Comparison of ENCODE assay signal across 8 mouse cellular contexts in genomic region chrX:73922550-73922882, GRCm38 (mm10). TPM values are rescaled to one million over a fixed set of nuclear protein-coding genes. Genes with fewer than 3 reads are reported as not detected.
A peak's percentile ranks its signal among the peaks of the same experiment; 100 is the strongest.
DNase-seq lines count a peak whose midpoint lies in the region; ATAC-seq and TF ChIP-seq lines count a peak whose summit lies in the region.

No protein-coding gene starts in this region.

- DNase-seq in kidney, postnatal 0 days (ENCODE audit: low spot score) = no peak
- no peak for DNase-seq in kidney, postnatal 36 days
- DNase-seq in embryonic facial prominence, embryonic 14.5 days (ENCODE audit: low spot score) = peak; percentile 10
- no peak for DNase-seq in limb, embryonic 14.5 days (ENCODE audit: low spot score)
- DNase-seq in adrenal gland, postnatal 25 days = no peak
- no peak for DNase-seq in kidney, postnatal 4 days
- no peak for DNase-seq in urinary bladder, adult 2 months (ENCODE audit: low spot score)

- H3K4me2 ChIP-seq in kidney, postnatal 0 days (ENCODE audit: low read length) = peak overlapping the region; percentile 63
- H3K4me2 ChIP-seq in embryonic facial prominence, embryonic 14.5 days (ENCODE audit: low read depth, low read length) = peak overlapping the region; percentile 68
- peak overlapping the region; percentile 59 for H3K4me2 ChIP-seq in limb, embryonic 14.5 days (replicated peaks; ENCODE audit: low read depth, low read length, severe bottlenecking)
- H3K4me2 ChIP-seq in stomach, embryonic 16.5 days (ENCODE audit: low read depth, low read length) = peak overlapping the region; percentile 72

- H3K36me3 ChIP-seq in kidney, postnatal 0 days (ENCODE audit: insufficient read depth, low read length) = no peaks in the 10 kb centered on the region
- H3K36me3 ChIP-seq in embryonic facial prominence, embryonic 14.5 days (ENCODE audit: control insufficient read depth, insufficient read depth, low read length) = peaks cover 15% of the 10 kb centered on the region; the same call in 1 of the 2 replicates
- peaks cover 21% of the 10 kb centered on the region for H3K36me3 ChIP-seq in limb, embryonic 14.5 days (ENCODE audit: control insufficient read depth, insufficient read depth, low read length)
- H3K36me3 ChIP-seq in stomach, embryonic 16.5 days (ENCODE audit: control insufficient read depth, insufficient read depth, low read length) = no peaks in the 10 kb centered on the region

- no peaks in the 10 kb centered on the region for H3K9me3 ChIP-seq in kidney, postnatal 0 days (replicated peaks; ENCODE audit: low read length)
- H3K9me3 ChIP-seq in embryonic facial prominence, embryonic 14.5 days (ENCODE audit: control insufficient read depth, low read length) = no peaks in the 10 kb centered on the region
- H3K9me3 ChIP-seq in limb, embryonic 14.5 days (ENCODE audit: control insufficient read depth, low read length) = no peaks in the 10 kb centered on the region
- H3K9me3 ChIP-seq in stomach, embryonic 16.5 days (replicated peaks; ENCODE audit: control insufficient read depth, low read length) = no peaks in the 10 kb centered on the region

- H3K27me3 ChIP-seq in kidney, postnatal 0 days (ENCODE audit: insufficient read depth, low read length) = no peaks in the 10 kb centered on the region
- no peaks in the 10 kb centered on the region for H3K27me3 ChIP-seq in embryonic facial prominence, embryonic 14.5 days (replicated peaks; ENCODE audit: control insufficient read depth, insufficient read depth, low read length)
- no peaks in the 10 kb centered on the region for H3K27me3 ChIP-seq in limb, embryonic 14.5 days (ENCODE audit: control insufficient read depth, insufficient read depth, low read length)
- H3K27me3 ChIP-seq in stomach, embryonic 16.5 days (ENCODE audit: control insufficient read depth, insufficient read depth, low read length) = no peaks in the 10 kb centered on the region

- no peak for TF ChIP-seq CTCF in kidney, postnatal 0 days (IDR thresholded peaks at IDR 0.05; ENCODE audit: low read depth)

- no peak overlapping the region for H3K9ac ChIP-seq in kidney, postnatal 0 days (ENCODE audit: low read depth, low read length)
- H3K9ac ChIP-seq in embryonic facial prominence, embryonic 14.5 days (ENCODE audit: low read depth, low read length) = peak overlapping the region; percentile 73
- no peak overlapping the region; the same call in 1 of the 2 replicates for H3K9ac ChIP-seq in limb, embryonic 14.5 days (ENCODE audit: low read depth, low read length, severe bottlenecking)
- H3K9ac ChIP-seq in stomach, embryonic 16.5 days (ENCODE audit: low read length) = peak overlapping the region; percentile 74

- H3K4me1 ChIP-seq in kidney, postnatal 0 days (replicated peaks; ENCODE audit: insufficient read depth, low read length) = no peaks in the 10 kb centered on the region
- H3K4me1 ChIP-seq in embryonic facial prominence, embryonic 14.5 days (ENCODE audit: control insufficient read depth, insufficient read depth, low read length) = no peaks in the 10 kb centered on the region
- H3K4me1 ChIP-seq in limb, embryonic 14.5 days (ENCODE audit: control insufficient read depth, insufficient read depth, low read length) = no peaks in the 10 kb centered on the region
- H3K4me1 ChIP-seq in stomach, embryonic 16.5 days (ENCODE audit: control insufficient read depth, insufficient read depth, low read length) = no peaks in the 10 kb centered on the region

- no peak for ATAC-seq in kidney, postnatal 0 days (replicated peaks; ENCODE audit: low FRiP score, low read depth)
- ATAC-seq in embryonic facial prominence, embryonic 14.5 days (ENCODE audit: low read depth) = no peak
- ATAC-seq in limb, embryonic 14.5 days (ENCODE audit: low FRiP score, low read depth) = no peak
- no peak for ATAC-seq in stomach, embryonic 16.5 days (ENCODE audit: insufficient read depth, low FRiP score)

- TF ChIP-seq POLR2A in limb, embryonic 14.5 days (IDR thresholded peaks at IDR 0.05; ENCODE audit: borderline replicate concordance, extremely low read depth, insufficient read depth, insufficient read length) = no peak

- H3K4me3 ChIP-seq in kidney, postnatal 0 days (replicated peaks; ENCODE audit: low read depth, low read length) = peak overlapping the region; percentile 50
- H3K4me3 ChIP-seq in embryonic facial prominence, embryonic 14.5 days (ENCODE audit: low read depth, low read length) = peak overlapping the region; percentile 59
- H3K4me3 ChIP-seq in limb, embryonic 14.5 days (replicated peaks; ENCODE audit: low read length) = peak overlapping the region; percentile 52
- peak overlapping the region; percentile 60 for H3K4me3 ChIP-seq in stomach, embryonic 16.5 days (replicated peaks; ENCODE audit: low read length)

- WGBS in kidney, postnatal 0 days = 78% methylated on average over 8 of the region's 8 CpGs
- WGBS in embryonic facial prominence, embryonic 14.5 days = 76% methylated on average over 8 of the region's 8 CpGs
- WGBS in limb, embryonic 14.5 days = 72% methylated on average over 8 of the region's 8 CpGs
- 51% methylated on average over 4 of the region's 8 CpGs for WGBS in stomach, embryonic 16.5 days

- H3K27ac ChIP-seq in kidney, postnatal 0 days = no peak overlapping the region
- H3K27ac ChIP-seq in embryonic facial prominence, embryonic 14.5 days (replicated peaks; ENCODE audit: low read depth, low read length) = no peak overlapping the region
- no peak overlapping the region for H3K27ac ChIP-seq in limb, embryonic 14.5 days (replicated peaks; ENCODE audit: low read depth, low read length)
- H3K27ac ChIP-seq in stomach, embryonic 16.5 days (ENCODE audit: low read length) = peak overlapping the region; percentile 66; the same call in 1 of the 2 replicates

RNA-seq across cellular contexts. Expression of gene Naa10, which starts 0.8 kb away (rescaled TPM):
- 119 TPM in 2 replicates for polyA plus RNA-seq in kidney, postnatal 0 days (2015; fragmentation: Nextera tagmentation; extraction: Ambion mirVana)
- 102 and 110 TPM in 2 replicates for polyA plus RNA-seq in embryonic facial prominence, embryonic 14.5 days (2014; fragmentation: Nextera tagmentation; extraction: Ambion mirVana)
- polyA plus RNA-seq in limb, embryonic 14.5 days (2012; rRNA removed) = 114 and 128 TPM in 2 replicates
- polyA plus RNA-seq in limb, embryonic 14.5 days (2014; fragmentation: Nextera tagmentation; extraction: Ambion mirVana) = 112 and 117 TPM in 2 replicates
- polyA plus RNA-seq in stomach, embryonic 16.5 days (2015; fragmentation: Nextera tagmentation; extraction: Ambion mirVana) = 126 and 134 TPM in 2 replicates
- total RNA-seq in adrenal gland, postnatal 25 days (2021) = 75.2 and 84.9 TPM in 2 replicates
- 86.8 and 92.2 TPM in 2 replicates for polyA plus RNA-seq in urinary bladder, adult 2 months (2012; rRNA removed)

RNA-seq across cellular contexts. Expression of gene Arhgap4, which starts 0.8 kb away (rescaled TPM):
- 2.8 and 3.1 TPM in 2 replicates for polyA plus RNA-seq in kidney, postnatal 0 days (2015; fragmentation: Nextera tagmentation; extraction: Ambion mirVana)
- 2.3 and 4.5 TPM in 2 replicates for polyA plus RNA-seq in embryonic facial prominence, embryonic 14.5 days (2014; fragmentation: Nextera tagmentation; extraction: Ambion mirVana)
- 8.8 and 9.3 TPM in 2 replicates for polyA plus RNA-seq in limb, embryonic 14.5 days (2012; rRNA removed)
- 2.7 and 3.7 TPM in 2 replicates for polyA plus RNA-seq in limb, embryonic 14.5 days (2014; fragmentation: Nextera tagmentation; extraction: Ambion mirVana)
- 4.7 and 5.7 TPM in 2 replicates for polyA plus RNA-seq in stomach, embryonic 16.5 days (2015; fragmentation: Nextera tagmentation; extraction: Ambion mirVana)
- total RNA-seq in adrenal gland, postnatal 25 days (2021) = 3.3 and 4.9 TPM in 2 replicates
- 6.0 and 8.4 TPM in 2 replicates for polyA plus RNA-seq in urinary bladder, adult 2 months (2012; rRNA removed)

RNA-seq across cellular contexts. Expression of gene Renbp, which starts 8.1 kb away (rescaled TPM):
- polyA plus RNA-seq in kidney, postnatal 0 days (2015; fragmentation: Nextera tagmentation; extraction: Ambion mirVana) = 83.0 and 85.6 TPM in 2 replicates
- 36.1 and 38.1 TPM in 2 replicates for polyA plus RNA-seq in embryonic facial prominence, embryonic 14.5 days (2014; fragmentation: Nextera tagmentation; extraction: Ambion mirVana)
- polyA plus RNA-seq in limb, embryonic 14.5 days (2012; rRNA removed) = 29.6 and 33.7 TPM in 2 replicates
- 34.0 and 39.3 TPM in 2 replicates for polyA plus RNA-seq in limb, embryonic 14.5 days (2014; fragmentation: Nextera tagmentation; extraction: Ambion mirVana)
- polyA plus RNA-seq in stomach, embryonic 16.5 days (2015; fragmentation: Nextera tagmentation; extraction: Ambion mirVana) = 63.3 and 65.5 TPM in 2 replicates
- 11.2 and 13.9 TPM in 2 replicates for total RNA-seq in adrenal gland, postnatal 25 days (2021)
- 35.0 and 36.8 TPM in 2 replicates for polyA plus RNA-seq in urinary bladder, adult 2 months (2012; rRNA removed)

RNA-seq across cellular contexts. Expression of gene L1cam, which starts 26.6 kb away (rescaled TPM):
- 6.6 and 7.2 TPM in 2 replicates for polyA plus RNA-seq in kidney, postnatal 0 days (2015; fragmentation: Nextera tagmentation; extraction: Ambion mirVana)
- 9.7 and 10.2 TPM in 2 replicates for polyA plus RNA-seq in embryonic facial prominence, embryonic 14.5 days (2014; fragmentation: Nextera tagmentation; extraction: Ambion mirVana)
- 7.8 and 8.6 TPM in 2 replicates for polyA plus RNA-seq in limb, embryonic 14.5 days (2012; rRNA removed)
- 2.9 and 4.6 TPM in 2 replicates for polyA plus RNA-seq in limb, embryonic 14.5 days (2014; fragmentation: Nextera tagmentation; extraction: Ambion mirVana)
- 9.8 and 12.9 TPM in 2 replicates for polyA plus RNA-seq in stomach, embryonic 16.5 days (2015; fragmentation: Nextera tagmentation; extraction: Ambion mirVana)
- 13.5 and 15.2 TPM in 2 replicates for total RNA-seq in adrenal gland, postnatal 25 days (2021)
- polyA plus RNA-seq in urinary bladder, adult 2 months (2012; rRNA removed) = 24.9 and 32.0 TPM in 2 replicates

RNA-seq across cellular contexts. Expression of gene Avpr2, which starts 30.6 kb away (rescaled TPM):
- 23.3 and 23.8 TPM in 2 replicates for polyA plus RNA-seq in kidney, postnatal 0 days (2015; fragmentation: Nextera tagmentation; extraction: Ambion mirVana)
- polyA plus RNA-seq in embryonic facial prominence, embryonic 14.5 days (2014; fragmentation: Nextera tagmentation; extraction: Ambion mirVana) = 0.14 TPM in 1 of 2 replicates, not detected in the other
- 0.03 TPM in 1 of 2 replicates, not detected in the other for polyA plus RNA-seq in limb, embryonic 14.5 days (2012; rRNA removed)
- polyA plus RNA-seq in limb, embryonic 14.5 days (2014; fragmentation: Nextera tagmentation; extraction: Ambion mirVana) = 0.10 TPM in 1 of 2 replicates, not detected in the other
- polyA plus RNA-seq in stomach, embryonic 16.5 days (2015; fragmentation: Nextera tagmentation; extraction: Ambion mirVana) = 0.32 and 0.42 TPM in 2 replicates
- not detected in 2 replicates for total RNA-seq in adrenal gland, postnatal 25 days (2021)
- not detected in 2 replicates for polyA plus RNA-seq in urinary bladder, adult 2 months (2012; rRNA removed)

Comparison
In these comparisons a context has a peak if more than half of its experiments do, and no peak if none do; other contexts are left out.
1. H3K9ac ChIP-seq: peak in embryonic facial prominence, embryonic 14.5 days (single experiment) and stomach, embryonic 16.5 days (single experiment); none in kidney, postnatal 0 days (single experiment) and limb, embryonic 14.5 days (single experiment).
2. Peak in every context shown above with its lines, with median percentiles within 50 percentile points of each other: H3K4me2 ChIP-seq and H3K4me3 ChIP-seq.